Mouse (Mus musculus) brown adipose tissue, adult 24 weeks (tissue): ENCODE data around the gene Pianp. TPM values are rescaled to one million over a fixed set of nuclear protein-coding genes. Genes with fewer than 3 reads are reported as not detected.
A peak's percentile ranks its signal among the peaks of the same experiment; 100 is the strongest.

Experiments used
- H3K27ac ChIP-seq: fragments of 200-500 bp; replicated peaks from 2 replicates; pipeline ENCODE4 v1.5.1; 2012; ENCODE audit warnings: low read depth, mild to moderate bottlenecking, low read length
- H3K4me1 ChIP-seq: fragments of 200-500 bp; 2 replicates; pipeline ENCODE4 v1.6.1; 2012; ENCODE audit warnings: low read length, mixed read lengths; ENCODE audit not compliant: control insufficient read depth, insufficient read depth, insufficient read length
- H3K4me3 ChIP-seq: fragments of 200-500 bp; 2 replicates; pipeline ENCODE4 v1.5.1; 2012; ENCODE audit warnings: low read depth, mild to moderate bottlenecking, low read length, moderate library complexity; ENCODE audit not compliant: insufficient read depth
- polyA plus RNA-seq: library from polyadenylated mRNA; stranded (reverse); fragments of >200 nt; gene quantifications from 2 replicates; pipeline ENCODE4 v1.2.4, GENCODE M21; 2012; ENCODE audit not compliant: missing spikeins, insufficient read depth, insufficient read length

Pianp gene
- polyA plus RNA-seq, result 0.54 TPM in 1 of 2 replicates, not detected in the other

GRCm38 (mm10) chr6:124996551-124997501 lies at the start of gene Pianp:
Gene Pianp, plus strand, starts transcription at chr6:124996694.
- Histone ChIP-seq H3K4me3 (peak within 1 kb of the TSS; percentile 39), H3K27ac (no peak within 1 kb of the TSS), H3K4me1 (no peaks in the 10 kb centered on the region; the same call in 1 of the 2 replicates)

DNA sequence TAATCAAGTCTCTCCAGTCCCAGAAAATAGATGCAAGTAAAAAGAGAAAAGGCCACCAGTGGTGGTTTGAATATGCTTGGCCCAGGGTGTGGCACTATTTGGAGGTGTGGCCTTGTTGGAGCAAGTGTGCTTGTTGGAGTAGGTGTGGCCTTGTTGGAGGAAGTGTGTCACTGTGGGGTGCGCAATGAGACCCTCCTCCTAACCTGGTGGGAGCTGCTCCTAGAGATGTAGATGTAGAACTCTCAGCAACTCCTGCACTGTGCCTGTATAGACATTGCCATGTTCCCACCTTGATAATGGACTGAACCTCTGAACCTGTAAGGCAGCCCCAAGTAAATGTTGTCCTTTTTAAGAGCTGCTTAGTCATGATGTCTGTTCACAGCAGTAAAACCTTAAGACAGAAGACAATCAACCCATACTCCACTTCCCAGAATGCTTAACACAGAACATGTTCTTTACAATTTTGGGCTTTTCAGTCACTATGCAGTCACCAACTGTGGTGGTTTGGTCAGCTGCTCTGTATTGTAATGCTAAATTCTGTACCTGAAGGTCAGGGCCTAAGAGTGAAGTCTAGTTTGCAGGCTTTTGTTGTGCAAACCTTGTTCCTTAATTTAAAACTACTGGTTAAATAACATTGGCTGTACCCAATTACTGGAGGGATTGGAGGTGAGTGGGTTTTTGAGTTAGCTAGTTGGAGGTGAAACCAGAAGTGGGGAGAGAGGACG lies 42.3 kb upstream of the Pianp start:
- Histone ChIP-seq H3K4me1 (no peaks in the 10 kb centered on the region), H3K27ac (no peak overlapping the region), H3K4me3 (no peak overlapping the region)

- H3K4me1 ChIP-seq, result no peaks in the 10 kb centered on the region
- H3K27ac ChIP-seq, result no peak overlapping the region
- no peak overlapping the region for H3K4me3 ChIP-seq
Observed at GRCm38 (mm10) chr6:124955212-124955611, 41.3 kb upstream of the Pianp start.

- H3K27ac ChIP-seq, result no peak overlapping the region
- no peak overlapping the region for H3K4me3 ChIP-seq
- H3K4me1 ChIP-seq, result no peaks in the 10 kb centered on the region
Observed at GRCm38 (mm10) chr6:124958127-124958526, 38.4 kb upstream of the Pianp start.

GRCm38 (mm10) chr6:124959960-124960359 lies 36.5 kb upstream of the Pianp start:
- H3K27ac ChIP-seq, result no peak overlapping the region
- no peak overlapping the region for H3K4me3 ChIP-seq
- peaks cover 5% of the 10 kb centered on the region for H3K4me1 ChIP-seq

DNA sequence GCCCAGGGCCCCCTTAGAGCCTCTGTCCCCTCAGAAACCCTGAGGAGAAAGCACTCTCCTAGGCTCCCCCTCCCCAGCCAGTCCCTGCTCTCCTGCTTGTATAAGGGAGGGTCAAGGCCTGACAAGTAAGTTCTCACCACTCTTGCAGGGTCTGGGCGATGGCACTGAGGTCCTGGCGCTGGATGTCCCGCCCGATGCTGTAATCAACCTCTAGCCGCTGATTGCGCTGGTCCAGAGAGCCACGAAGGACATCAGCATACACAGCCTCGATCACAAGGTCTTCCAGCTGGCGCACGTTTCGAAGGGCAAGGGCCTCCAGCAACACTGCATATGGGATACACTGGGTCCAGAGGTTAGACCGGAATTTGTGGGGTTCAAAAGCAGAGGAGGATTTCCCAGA lies 35.5 kb upstream of the Pianp start:
- H3K4me1 ChIP-seq, result peaks cover 6% of the 10 kb centered on the region
- no peak overlapping the region for H3K27ac ChIP-seq
- no peak overlapping the region for H3K4me3 ChIP-seq

- Histone ChIP-seq H3K4me3 (peak overlapping the region; percentile 96), H3K27ac (peak overlapping the region; percentile 92; the same call in 1 of the 2 replicates), H3K4me1 (peaks cover 6% of the 10 kb centered on the region)
Observed at GRCm38 (mm10) chr6:124964638-124965037, 31.9 kb upstream of the Pianp start.

DNA sequence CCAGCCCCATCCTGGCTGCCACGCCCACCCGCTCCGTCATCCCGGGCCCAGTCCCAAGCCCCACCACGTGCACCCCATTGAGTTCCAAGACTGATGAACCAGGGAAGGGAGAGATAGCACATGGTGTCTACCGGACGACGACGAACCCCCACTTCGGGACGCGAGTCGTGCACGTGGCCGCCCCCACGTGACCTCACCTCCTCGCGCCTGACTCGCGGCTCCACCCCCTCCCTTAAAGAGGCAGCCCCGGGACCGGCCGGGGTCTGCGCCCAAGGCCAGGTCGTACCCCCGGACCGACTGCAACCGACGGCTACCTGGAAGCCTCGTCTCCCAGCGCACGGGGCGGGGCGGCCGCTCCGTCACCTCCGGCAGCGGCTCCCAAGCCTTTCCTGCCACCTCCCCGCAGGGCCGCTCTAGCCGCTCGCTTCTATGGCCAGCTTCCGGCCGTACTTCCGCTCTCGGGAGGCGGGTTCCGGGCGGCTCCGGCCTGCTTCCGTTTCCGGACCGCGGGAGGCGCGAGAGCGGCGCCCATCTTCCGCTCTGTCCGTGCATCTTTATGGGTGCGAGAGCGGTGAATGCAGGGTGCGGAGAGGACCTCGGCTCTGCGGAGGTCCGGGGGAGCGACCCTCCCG lies 31.3 kb upstream of the Pianp start, which contains the start of gene Cops7a:
Gene Cops7a (minus strand): TSS at position 451 of the 632 bp plus-strand sequence.
- Histone ChIP-seq H3K4me3 (peak within 1 kb of the TSS; percentile 96), H3K4me1 (peaks cover 6% of the 10 kb centered on the region), H3K27ac (peak within 1 kb of the TSS; percentile 92)

DNA sequence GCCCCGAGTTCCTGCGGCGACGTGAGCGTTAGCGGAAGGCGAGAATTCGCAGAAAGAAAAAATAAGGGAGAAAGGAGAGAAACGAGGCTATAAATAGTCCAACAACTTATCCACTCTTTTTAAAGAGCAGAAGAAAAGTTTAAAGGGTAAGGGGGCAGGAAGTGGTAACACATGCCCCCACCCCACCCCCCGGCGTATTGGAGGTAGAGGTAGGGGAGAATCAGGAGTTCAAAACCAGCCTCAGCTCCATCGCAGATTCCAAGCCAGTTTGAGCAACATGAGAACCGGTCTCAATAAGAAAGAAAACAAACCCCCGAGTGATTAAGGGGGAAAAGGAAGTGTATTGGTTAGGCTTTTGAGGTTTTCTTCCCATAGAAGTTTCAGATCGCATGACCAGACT lies 30.7 kb upstream of the Pianp start:
- H3K27ac ChIP-seq, result peak overlapping the region; percentile 85
- H3K4me1 ChIP-seq, result peaks cover 6% of the 10 kb centered on the region
- peak overlapping the region; percentile 96 for H3K4me3 ChIP-seq

DNA sequence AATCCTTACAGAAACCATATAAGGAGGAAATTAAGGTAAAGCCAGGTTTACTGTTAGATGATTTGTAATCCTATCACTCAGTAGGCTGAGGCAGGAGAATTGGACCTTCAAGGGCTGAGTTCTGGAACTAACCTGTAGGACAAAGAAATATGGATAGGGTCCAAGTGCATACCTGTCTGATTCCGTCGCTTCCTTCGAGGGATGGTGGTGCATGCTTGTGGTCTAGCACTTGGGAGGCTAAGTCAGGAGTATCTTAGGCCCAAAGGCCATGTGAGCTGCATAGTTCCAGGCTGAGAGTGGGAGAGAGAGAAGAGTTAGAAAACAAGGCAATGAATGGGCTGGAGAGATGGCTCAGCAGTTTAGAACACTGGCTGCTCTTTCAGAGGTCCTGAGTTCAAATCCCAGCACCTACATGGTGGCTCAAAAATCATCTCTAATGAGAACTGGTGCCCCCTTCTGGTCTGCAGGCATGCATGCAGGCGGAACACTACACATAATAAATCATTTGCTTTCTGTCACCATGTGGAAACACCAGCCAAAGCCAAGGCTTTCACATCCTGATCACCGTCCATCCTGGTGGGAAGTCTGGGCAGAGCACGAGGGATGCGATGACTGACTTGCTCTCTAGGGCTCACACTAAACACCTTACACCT lies 29.9 kb upstream of the Pianp start:
- Histone ChIP-seq H3K4me3 (no peak overlapping the region), H3K4me1 (peaks cover 6% of the 10 kb centered on the region), H3K27ac (no peak overlapping the region)

DNA sequence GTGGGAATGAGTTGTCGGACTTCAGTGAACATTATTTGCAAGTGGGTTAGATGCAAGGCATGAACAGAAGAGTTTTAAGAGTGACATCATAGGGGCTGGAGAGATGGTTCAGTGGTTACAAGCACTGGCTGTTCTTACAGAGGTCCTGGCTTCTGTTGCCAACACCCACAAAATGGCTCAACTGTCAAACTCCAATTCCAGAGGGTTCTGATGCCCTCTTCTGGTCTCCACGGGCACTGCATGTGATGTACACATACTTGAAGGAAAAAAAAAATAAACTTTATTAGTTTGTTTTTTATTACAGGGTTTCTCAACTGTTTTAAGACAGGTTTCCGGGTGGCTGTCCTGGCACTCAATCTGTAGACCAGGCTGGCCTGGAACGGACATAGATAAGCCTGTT lies 28.7 kb upstream of the Pianp start:
- no peak overlapping the region for H3K27ac ChIP-seq
- H3K4me3 ChIP-seq, result no peak overlapping the region
- H3K4me1 ChIP-seq, result peaks cover 6% of the 10 kb centered on the region

GRCm38 (mm10) chr6:124992241-124992640 lies 4.3 kb upstream of the Pianp start:
- no peaks in the 10 kb centered on the region; the same call in 1 of the 2 replicates for H3K4me1 ChIP-seq
- H3K27ac ChIP-seq, result no peak overlapping the region
- no peak overlapping the region for H3K4me3 ChIP-seq

GRCm38 (mm10) chr6:124993365-124993764 lies 3.1 kb upstream of the Pianp start:
- Histone ChIP-seq H3K4me3 (no peak overlapping the region), H3K27ac (no peak overlapping the region), H3K4me1 (no peaks in the 10 kb centered on the region; the same call in 1 of the 2 replicates)

DNA sequence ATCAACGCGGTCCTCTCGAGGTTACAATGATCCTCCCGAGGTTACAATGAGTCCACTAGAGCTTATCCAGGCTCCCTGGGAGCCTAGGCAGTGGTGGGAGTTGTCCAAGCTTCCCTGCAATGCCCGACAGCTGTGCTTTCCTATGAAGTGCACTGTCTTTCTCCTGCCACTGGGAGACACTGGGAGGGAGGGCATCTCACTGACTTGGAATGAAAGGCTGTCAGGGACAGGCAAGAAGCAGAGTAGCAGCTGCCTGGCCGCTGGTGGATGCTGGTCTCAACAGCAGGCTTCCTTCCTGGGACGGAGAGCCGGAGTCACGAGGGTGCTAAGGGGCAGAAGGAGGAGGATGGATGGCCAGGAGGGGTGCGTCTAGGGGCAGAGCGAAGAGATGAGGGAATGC lies 2.6 kb upstream of the Pianp start:
- no peak overlapping the region for H3K27ac ChIP-seq
- H3K4me1 ChIP-seq, result no peaks in the 10 kb centered on the region; the same call in 1 of the 2 replicates
- H3K4me3 ChIP-seq, result no peak overlapping the region
